Mouse (Mus musculus) heart, embryonic 14.5 days (tissue): ENCODE results near the gene Ankrd39. TPM values are rescaled to one million over a fixed set of nuclear protein-coding genes. Genes with fewer than 3 reads are reported as not detected.
A peak's percentile ranks its signal among the peaks of the same experiment; 100 is the strongest.

Experiments used
- ATAC-seq: fragments of 200-750 bp; cut with Nextera tagmentation; 2 replicates; pipeline ENCODE4 v1.8.0; 2017; ENCODE audit warnings: low read depth, moderate TSS enrichment; ENCODE audit not compliant: insufficient number of reproducible peaks, insufficient read depth, low FRiP score
- H3K27ac ChIP-seq, 2 experiments: fragments of 200-500 bp in 1 of 2; fragments of 300-500 bp in 1 of 2; sonication (generic) in 1 of 2; replicated peaks in 1 of 2; 2 replicates each; pipeline ENCODE4 v1.5.1; 2012 to 2014; ENCODE audit warnings: low read depth in 2 of 2, low read length in 2 of 2, control low read depth in 1 of 2, mild to moderate bottlenecking in 1 of 2, mixed read lengths in 1 of 2; ENCODE audit not compliant: control insufficient read depth in 1 of 2, insufficient read depth in 1 of 2
- H3K27me3 ChIP-seq: fragments of 300-500 bp; sonication (generic); 2 replicates; pipeline ENCODE4 v1.6.1; 2014; ENCODE audit warnings: mild to moderate bottlenecking, low read length, control low read depth; ENCODE audit not compliant: control insufficient read depth, insufficient read depth
- H3K36me3 ChIP-seq: fragments of 300-500 bp; sonication (generic); 2 replicates; pipeline ENCODE4 v1.6.1; 2014; ENCODE audit warnings: mild to moderate bottlenecking, control low read depth, low read length, mixed read lengths; ENCODE audit not compliant: control insufficient read depth, insufficient read depth
- H3K4me1 ChIP-seq, 2 experiments: fragments of 200-500 bp in 1 of 2; fragments of 300-500 bp in 1 of 2; sonication (generic) in 1 of 2; 2 replicates each; pipeline ENCODE4 v1.6.1; 2012 to 2014; ENCODE audit warnings: low read length in 2 of 2, control low read depth in 1 of 2, mixed read lengths in 1 of 2; ENCODE audit not compliant: control insufficient read depth in 2 of 2, insufficient read depth in 2 of 2
- H3K4me2 ChIP-seq: fragments of 300-500 bp; sonication (generic); 2 replicates; pipeline ENCODE4 v1.6.1; 2014; ENCODE audit warnings: mild to moderate bottlenecking, low read length
- H3K4me3 ChIP-seq, 2 experiments: fragments of 200-500 bp in 1 of 2; fragments of 300-500 bp in 1 of 2; sonication (generic) in 1 of 2; 2 replicates each; pipeline ENCODE4 v1.5.1; 2012 to 2014; ENCODE audit warnings: low read length in 2 of 2, mild to moderate bottlenecking in 2 of 2, control low read depth in 1 of 2, low read depth in 1 of 2, moderate library complexity in 1 of 2; ENCODE audit not compliant: control insufficient read depth in 1 of 2, insufficient read depth in 1 of 2
- H3K9ac ChIP-seq: fragments of 300-500 bp; sonication (generic); 2 replicates; pipeline ENCODE4 v1.6.1; 2014; ENCODE audit warnings: mild to moderate bottlenecking, low read length
- H3K9me3 ChIP-seq: fragments of 300-500 bp; sonication (generic); 2 replicates; pipeline ENCODE4 v1.6.1; 2016; ENCODE audit warnings: low read length, control low read depth; ENCODE audit not compliant: control insufficient read depth
- WGBS: fragments of 180-500 bp; shearing (Covaris S2); extraction: QIAGEN DNeasy Blood & Tissue Kit; methylation state at CpG from one replicate; pipeline ENCODE4 v1.1.7; 2014; 5-methylcytosine and 5-hydroxymethylcytosine counted together
- polyA plus RNA-seq: library from polyadenylated mRNA; unstranded; fragments of >200 nt; fragmentation: Nextera tagmentation; extraction: Ambion mirVana; gene quantifications from 2 replicates; pipeline ENCODE4 v1.2.1, GENCODE M21; 2014

Gene Ankrd39
- polyA plus RNA-seq, 1 experiment from 2014 or later, result 27.2 TPM

GRCm38 (mm10) chr1:36579974-36580383 is 32.7 kb upstream of the Ankrd39 start:
- H3K27me3 ChIP-seq, result no peaks in the 10 kb centered on the region
- H3K4me2 ChIP-seq, result peak overlapping the region; percentile 63
- H3K4me1 ChIP-seq, result peaks cover 35 to 42% of the 10 kb centered on the region in 2 experiments
- ATAC-seq, result no peak
- WGBS, result 26% methylated on average over 6 of the region's 6 CpGs
- peak overlapping the region; percentile 5 to 24; a peak in 3 of 4 replicates for H3K4me3 ChIP-seq
- H3K36me3 ChIP-seq, result no peaks in the 10 kb centered on the region
- H3K9ac ChIP-seq, result peak overlapping the region; percentile 69
- H3K9me3 ChIP-seq, result no peaks in the 10 kb centered on the region
- peak overlapping the region; percentile 83 to 85 for H3K27ac ChIP-seq

DNA sequence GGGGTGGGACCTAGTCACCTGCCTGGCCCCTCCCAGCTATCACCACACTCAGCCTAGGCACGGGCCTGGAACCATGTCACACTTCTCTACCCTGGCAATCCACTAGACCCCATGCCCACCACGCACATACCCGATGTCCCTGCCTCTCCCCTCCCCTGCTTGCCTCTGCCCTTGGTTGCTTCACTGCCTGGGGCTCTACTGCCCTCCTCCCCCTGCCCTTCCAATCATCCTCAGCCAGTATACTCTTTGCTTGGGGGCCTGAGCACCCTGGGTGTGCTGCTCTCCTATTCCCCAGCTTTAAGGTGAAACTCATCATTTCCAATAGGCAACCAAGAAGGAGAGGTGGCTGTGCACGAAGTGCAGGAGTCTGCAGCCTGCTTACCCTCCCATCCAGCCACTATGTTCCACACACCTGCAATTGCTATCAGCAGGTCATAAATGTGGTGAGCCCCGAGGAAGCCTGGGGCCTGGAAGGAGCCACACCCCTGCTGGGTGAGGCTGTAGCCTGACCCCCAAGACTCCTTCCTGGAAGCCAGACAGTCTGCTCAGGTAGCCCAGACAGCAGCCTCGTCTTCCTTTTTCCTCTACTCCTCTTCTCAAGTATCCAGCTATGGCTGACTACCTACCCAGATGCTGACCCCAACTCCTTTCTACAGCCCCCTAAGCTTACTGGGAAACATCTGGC is 29.9 kb upstream of the Ankrd39 start:
- WGBS, result 57% methylated on average over 6 of the region's 6 CpGs
- Histone ChIP-seq H3K4me2 (no peak overlapping the region), H3K9ac (no peak overlapping the region), H3K27me3 (no peaks in the 10 kb centered on the region), H3K36me3 (no peaks in the 10 kb centered on the region), H3K27ac (no peak overlapping the region), H3K4me1 (peaks cover 23 to 29% of the 10 kb centered on the region in 2 experiments), H3K9me3 (no peaks in the 10 kb centered on the region), H3K4me3 (no peak overlapping the region)
- no peak for ATAC-seq

DNA sequence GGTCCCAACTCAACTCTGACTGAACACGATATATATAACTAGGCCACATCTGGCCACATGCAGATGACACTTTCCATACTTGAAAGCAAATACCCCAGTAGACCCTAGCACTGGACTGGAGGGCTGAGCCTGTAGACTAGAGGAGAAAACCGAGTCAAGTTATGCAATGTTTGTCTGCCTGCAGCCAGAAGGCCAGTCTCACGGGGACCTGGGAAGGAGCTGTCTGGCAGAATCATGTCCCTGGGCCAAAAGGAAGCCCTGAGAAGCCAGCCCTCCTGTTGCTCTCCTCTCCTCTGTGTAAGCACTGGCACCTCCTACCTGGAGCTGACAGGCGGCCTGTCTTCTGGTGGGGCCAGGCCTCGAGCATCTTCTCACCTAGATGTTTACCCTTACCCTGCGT is 28.1 kb upstream of the Ankrd39 start:
- Histone ChIP-seq H3K4me2 (no peak overlapping the region), H3K9ac (no peak overlapping the region), H3K27ac (no peak overlapping the region), H3K27me3 (no peaks in the 10 kb centered on the region), H3K4me3 (no peak overlapping the region), H3K4me1 (peaks cover 20 to 23% of the 10 kb centered on the region in 2 experiments), H3K9me3 (no peaks in the 10 kb centered on the region), H3K36me3 (no peaks in the 10 kb centered on the region)
- ATAC-seq, result no peak
- WGBS, result 68% methylated on average over 5 of the region's 6 CpGs

GRCm38 (mm10) chr1:36574196-36574955 is 27.1 kb upstream of the Ankrd39 start:
- no peak for ATAC-seq
- Histone ChIP-seq H3K4me1 (peaks cover 16 to 18% of the 10 kb centered on the region in 2 experiments), H3K9me3 (no peaks in the 10 kb centered on the region), H3K27me3 (no peaks in the 10 kb centered on the region), H3K4me3 (no peak overlapping the region), H3K27ac (no peak overlapping the region), H3K36me3 (no peaks in the 10 kb centered on the region), H3K4me2 (no peak overlapping the region), H3K9ac (no peak overlapping the region)
- WGBS, result 96% methylated on average over 5 of the region's 5 CpGs

DNA sequence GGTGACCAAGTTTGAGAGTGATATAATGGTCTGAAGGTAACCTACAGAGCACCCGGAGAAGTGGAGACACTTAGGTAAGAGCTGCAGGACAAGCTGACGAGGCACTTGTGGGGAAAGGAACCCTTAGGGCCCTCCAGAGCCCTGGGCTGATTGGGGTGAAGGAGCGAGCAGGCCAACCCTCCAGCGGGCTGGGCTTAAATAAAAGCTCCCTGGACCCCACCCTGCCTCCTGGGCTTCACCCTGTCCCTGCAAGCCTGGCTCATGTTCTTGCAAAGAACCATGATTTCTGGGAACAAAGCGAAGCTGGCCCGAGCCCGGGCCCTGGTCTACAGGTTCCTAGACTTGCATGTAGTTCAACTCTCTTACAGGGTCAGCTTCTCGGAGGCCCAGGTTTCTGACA is 26.3 kb upstream of the Ankrd39 start:
- no peaks in the 10 kb centered on the region for H3K27me3 ChIP-seq
- no peak overlapping the region for H3K4me2 ChIP-seq
- no peaks in the 10 kb centered on the region for H3K36me3 ChIP-seq
- H3K9me3 ChIP-seq, result no peaks in the 10 kb centered on the region
- H3K4me1 ChIP-seq, result peaks cover 19 to 26% of the 10 kb centered on the region in 2 experiments
- H3K27ac ChIP-seq, result no peak overlapping the region
- 80% methylated on average over 8 of the region's 8 CpGs for WGBS
- no peak for ATAC-seq
- no peak overlapping the region for H3K4me3 ChIP-seq
- H3K9ac ChIP-seq, result no peak overlapping the region

GRCm38 (mm10) chr1:36572709-36573108 is 25.5 kb upstream of the Ankrd39 start:
- Histone ChIP-seq H3K4me2 (no peak overlapping the region), H3K9me3 (no peaks in the 10 kb centered on the region), H3K4me3 (no peak overlapping the region), H3K36me3 (no peaks in the 10 kb centered on the region), H3K27ac (no peak overlapping the region), H3K27me3 (no peaks in the 10 kb centered on the region), H3K4me1 (peaks cover 25 to 33% of the 10 kb centered on the region in 2 experiments), H3K9ac (no peak overlapping the region)
- WGBS, result 77% methylated on average over 1 of the region's 1 CpGs
- no peak for ATAC-seq

GRCm38 (mm10) chr1:36572140-36572700 is 25.0 kb upstream of the Ankrd39 start:
- H3K4me3 ChIP-seq, result no peak overlapping the region
- H3K9ac ChIP-seq, result no peak overlapping the region
- no peaks in the 10 kb centered on the region for H3K9me3 ChIP-seq
- H3K4me1 ChIP-seq, result peaks cover 25 to 33% of the 10 kb centered on the region in 2 experiments
- WGBS, result 62% methylated on average over 2 of the region's 2 CpGs
- no peak for ATAC-seq
- H3K4me2 ChIP-seq, result no peak overlapping the region
- H3K27ac ChIP-seq, result no peak overlapping the region
- no peaks in the 10 kb centered on the region for H3K27me3 ChIP-seq
- H3K36me3 ChIP-seq, result no peaks in the 10 kb centered on the region
